Mouse (Mus musculus) ZHBTc4 (cell line): ENCODE results near the gene Cox6b2.
A peak's percentile ranks its signal among the peaks of the same experiment; 100 is the strongest.

Experiments
- DNase-seq: peaks from one replicate; pipeline ENCODE4 v3.0.0-alpha.2; 2011; ENCODE audit warnings: low read depth, low spot score

Gene Cox6b2

DNA sequence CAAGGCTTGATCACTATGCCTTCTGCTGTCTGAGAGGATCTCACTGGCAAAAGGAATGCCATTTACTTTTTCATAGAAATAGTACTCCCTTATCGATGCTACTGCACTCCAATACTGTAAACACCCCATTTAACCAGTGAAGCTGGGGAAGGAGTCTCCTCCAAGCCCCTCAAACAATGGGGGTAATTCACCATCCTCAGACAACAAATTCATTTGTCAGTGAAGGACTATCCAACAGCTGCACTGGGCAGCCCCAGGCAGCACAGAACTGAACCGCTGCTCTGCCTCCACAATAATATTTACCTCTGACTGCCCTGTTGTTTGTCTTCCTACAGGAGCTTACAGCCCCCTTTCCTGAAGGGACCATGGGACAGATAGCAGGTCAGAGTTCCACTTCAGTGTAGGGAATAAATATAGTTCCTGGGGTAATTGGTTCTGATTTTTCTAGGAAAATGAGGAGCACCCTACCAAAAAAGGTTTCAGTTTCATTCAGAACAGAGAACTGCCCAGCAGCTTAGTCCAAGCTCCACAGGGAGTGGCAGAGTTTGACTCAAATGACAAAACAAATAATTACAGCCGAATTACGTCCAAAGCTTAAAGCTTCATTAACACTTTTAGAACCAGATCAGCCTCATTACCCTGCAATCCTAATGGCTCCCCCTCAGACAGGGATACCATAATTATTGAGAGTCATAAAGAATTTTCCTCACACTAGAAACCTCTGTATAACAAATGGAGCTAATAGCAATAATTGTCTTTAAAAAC lies 12.2 kb upstream of the Cox6b2 start:
- DNase-seq, result no peak

- DNase-seq, result no peak
These were observed 6.8 kb upstream of the Cox6b2 start for GRCm38 (mm10) chr7:4759670-4760069.

GRCm38 (mm10) chr7:4751971-4752820 lies 698 bp downstream of the Cox6b2 start:
- peak; percentile 98 for DNase-seq

- DNase-seq, result no peak
These were observed 3.7 kb downstream of the Cox6b2 start for GRCm38 (mm10) chr7:4749169-4749568.

DNA sequence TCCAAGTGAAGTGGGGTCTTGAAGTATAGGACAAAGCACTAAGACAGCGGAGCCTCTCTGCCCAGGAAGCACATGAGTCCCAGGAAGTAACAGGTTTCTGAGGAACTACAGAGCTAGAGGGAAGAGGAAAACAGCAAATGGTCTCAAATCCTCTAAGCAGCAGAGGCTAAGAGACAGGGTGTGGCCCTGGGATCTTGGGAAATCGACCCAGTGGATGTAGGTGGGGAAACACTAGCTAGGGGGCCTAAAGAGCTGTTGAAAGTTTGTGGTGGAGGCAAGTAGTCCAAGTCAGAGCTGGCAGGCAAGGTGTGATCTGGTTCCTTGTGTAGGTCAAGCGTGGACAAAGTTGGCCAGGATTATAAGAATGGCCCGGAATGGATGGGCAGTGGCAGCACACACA lies 4.6 kb downstream of the Cox6b2 start:
- DNase-seq, result peak; percentile 70

GRCm38 (mm10) chr7:4747156-4747899 lies 5.6 kb downstream of the Cox6b2 start:
- no peak for DNase-seq

DNA sequence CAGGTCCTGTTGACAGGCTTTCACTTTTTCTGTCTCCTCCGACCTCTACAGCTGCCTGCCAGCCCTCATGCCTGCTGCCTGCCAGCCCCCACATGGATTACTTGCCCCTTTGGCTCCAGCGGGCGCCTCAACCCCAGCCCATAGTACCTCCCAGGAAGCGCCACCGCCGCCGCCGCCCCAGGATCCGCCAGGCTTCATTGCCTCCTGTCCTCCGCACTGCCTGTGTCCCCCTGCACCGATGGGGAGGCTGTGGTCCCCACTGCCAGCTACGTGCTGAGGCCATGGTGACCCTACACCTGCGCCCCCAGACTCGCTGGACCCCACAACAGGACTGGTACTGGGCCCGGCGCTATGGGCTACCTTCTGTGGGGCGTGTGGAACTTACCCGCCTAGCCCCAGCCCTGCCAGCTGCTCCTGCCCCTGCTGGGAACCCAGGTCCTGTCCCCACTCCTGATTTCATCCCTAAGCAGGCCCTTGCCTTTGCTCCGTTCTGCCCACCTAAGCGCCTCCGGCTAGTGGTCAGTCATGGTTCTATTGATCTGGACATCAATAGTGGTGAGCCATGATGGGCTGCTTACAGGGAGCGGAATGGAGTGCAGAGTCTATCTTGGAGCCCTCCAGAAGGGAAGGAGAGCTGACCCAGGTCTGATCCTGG lies 6.4 kb downstream of the Cox6b2 start:
- DNase-seq, result no peak

GRCm38 (mm10) chr7:4744886-4745285 lies 8.0 kb downstream of the Cox6b2 start:
- no peak for DNase-seq

DNA sequence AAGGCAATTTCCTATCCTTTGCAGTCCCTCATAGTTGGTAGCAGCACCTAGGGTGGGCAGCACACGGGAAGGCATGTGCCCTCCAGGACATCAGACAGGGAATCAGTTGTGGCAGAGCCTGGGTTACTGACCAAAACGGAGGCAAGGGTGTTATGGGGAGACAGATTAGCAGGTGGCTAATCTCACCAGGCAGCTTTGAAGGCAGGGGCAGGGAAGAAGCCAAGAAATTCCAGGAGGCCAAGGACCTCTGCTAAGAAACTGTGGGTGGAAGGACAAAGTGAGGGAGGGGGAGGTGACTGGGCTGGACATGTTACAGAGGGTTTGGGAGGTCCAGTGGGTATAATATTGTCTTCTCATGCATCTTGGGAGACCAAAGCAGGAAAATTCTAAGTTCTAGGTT lies 9.5 kb downstream of the Cox6b2 start:
- DNase-seq, result no peak

DNA sequence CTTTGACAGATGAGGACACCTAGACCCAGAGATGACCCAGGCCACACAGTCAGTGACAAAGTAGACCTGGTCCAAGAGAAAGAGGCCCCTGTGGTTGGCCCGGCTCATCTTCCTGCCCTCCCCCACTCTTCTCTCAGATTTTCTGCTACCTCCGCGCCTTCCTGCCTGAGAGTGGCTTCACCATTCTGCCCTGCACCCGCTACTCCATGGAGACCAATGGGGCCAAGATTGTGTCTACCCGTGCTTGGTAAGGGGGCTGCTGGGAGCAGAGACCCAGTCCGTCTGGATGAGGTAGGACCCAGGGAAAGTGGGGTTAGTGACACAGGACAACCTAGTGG lies 10.4 kb downstream of the Cox6b2 start:
- DNase-seq, result no peak

GRCm38 (mm10) chr7:4741672-4742481 lies 11.0 kb downstream of the Cox6b2 start:
- DNase-seq, result peak; percentile 52

GRCm38 (mm10) chr7:4741151-4741550 lies 11.7 kb downstream of the Cox6b2 start:
- peak; percentile 94 for DNase-seq

DNA sequence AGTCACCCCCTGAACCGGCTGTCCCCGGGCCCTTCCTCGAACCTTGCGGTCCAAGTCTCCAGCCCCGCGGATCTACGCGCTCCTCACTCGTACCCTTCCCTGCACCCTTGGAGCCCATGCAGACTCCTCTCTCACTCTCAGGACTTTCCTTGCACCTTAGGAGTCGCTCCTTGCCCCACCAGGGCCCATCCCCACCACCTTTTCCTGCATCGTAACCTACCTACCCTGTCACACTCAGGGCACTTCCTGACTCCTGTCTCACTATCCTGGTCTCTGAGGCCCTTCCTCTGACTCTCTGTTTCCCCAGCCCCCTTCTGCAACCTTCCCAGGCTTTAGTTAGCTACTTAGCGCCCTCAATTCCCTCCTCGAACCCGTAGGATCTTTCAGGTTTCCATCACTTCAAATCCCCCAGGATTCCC lies 12.6 kb downstream of the Cox6b2 start:
- no peak for DNase-seq

GRCm38 (mm10) chr7:4739544-4740275 lies 13.2 kb downstream of the Cox6b2 start, which contains the start of gene Kmt5c:
Gene Kmt5c (plus strand): TSS chr7:4740115.
- peak; percentile 100 for DNase-seq

GRCm38 (mm10) chr7:4739041-4739543 lies 13.8 kb downstream of the Cox6b2 start:
- DNase-seq, result no peak

DNA sequence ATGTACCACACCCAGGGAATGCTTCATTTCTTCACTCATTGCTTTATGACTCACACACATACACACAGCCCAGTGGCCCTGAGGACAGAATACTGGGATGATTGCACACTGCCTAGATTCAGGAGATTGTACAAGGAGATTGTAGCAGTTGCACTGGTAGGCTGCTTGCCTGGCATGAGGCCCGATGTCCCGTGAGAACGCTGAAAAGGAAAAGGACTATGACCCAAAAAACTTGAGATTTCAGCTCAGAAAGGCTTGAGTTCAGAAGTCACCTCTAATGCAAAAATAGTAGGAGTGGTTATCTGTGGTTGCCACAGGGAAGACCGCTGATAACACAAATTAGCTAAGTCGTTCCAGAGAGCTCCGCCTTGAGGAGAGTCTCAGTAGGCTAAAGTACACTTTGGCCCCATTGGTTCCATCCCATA lies 19.9 kb downstream of the Cox6b2 start:
- no peak for DNase-seq

DNA sequence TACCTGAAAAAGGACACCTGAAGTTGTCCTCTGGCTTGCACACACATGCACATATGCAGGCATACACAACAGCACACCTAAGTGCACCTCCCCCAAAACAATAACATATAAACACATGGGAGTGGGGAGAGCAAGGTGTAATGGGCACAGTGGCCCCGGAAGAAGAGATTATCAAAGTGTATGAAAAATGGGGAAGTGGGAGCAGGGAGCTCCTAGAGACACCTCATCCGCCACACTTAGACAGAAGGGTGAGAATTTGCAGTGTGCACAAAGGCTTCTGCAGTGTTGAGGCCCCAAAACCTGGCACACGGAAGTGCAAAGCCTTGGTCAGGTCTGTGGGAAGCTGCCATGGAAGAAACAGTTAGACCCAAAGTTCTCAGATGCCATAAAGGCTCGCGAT lies 21.8 kb downstream of the Cox6b2 start:
- DNase-seq, result no peak

GRCm38 (mm10) chr7:4725169-4725568 lies 27.7 kb downstream of the Cox6b2 start, which contains the start of gene Tmem150b:
Gene Tmem150b (minus strand): TSS chr7:4725249.
- DNase-seq, result no peak

GRCm38 (mm10) chr7:4724359-4724758 lies 28.5 kb downstream of the Cox6b2 start:
- DNase-seq, result no peak

DNA sequence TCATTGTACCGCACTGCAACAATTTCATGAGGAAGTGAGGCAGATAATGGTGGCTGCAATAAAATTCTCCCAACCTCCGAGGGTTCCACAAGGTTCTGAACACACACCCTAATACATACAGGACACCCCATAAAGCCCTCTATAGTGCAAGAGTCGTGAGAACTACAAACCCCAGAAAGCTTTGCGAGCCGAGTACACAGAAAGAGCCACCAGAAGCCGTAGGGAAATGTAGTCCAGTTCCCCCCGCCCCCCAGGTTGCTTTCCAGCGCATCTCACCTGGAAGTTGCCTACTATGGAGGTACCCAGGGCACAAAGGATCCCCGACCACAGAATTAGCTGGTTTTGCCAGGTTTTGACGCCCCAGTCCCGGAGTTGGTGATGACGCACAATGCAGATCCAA lies 29.4 kb downstream of the Cox6b2 start:
- DNase-seq, result no peak
